Mouse (Mus musculus) hindbrain, embryonic 15.5 days (tissue): Measurements from ENCODE around the gene Dcp1b. TPM values are rescaled to one million over a fixed set of nuclear protein-coding genes. Genes with fewer than 3 reads are reported as not detected.

Experiments used
- ATAC-seq: fragments of 200-750 bp; cut with Nextera tagmentation; 2 replicates; pipeline ENCODE4 v1.8.0; 2017; ENCODE audit warnings: low read depth, moderate number of reproducible peaks, moderate TSS enrichment; ENCODE audit not compliant: low FRiP score
- H3K27ac ChIP-seq: fragments of 300-500 bp; sonication (generic); replicated peaks from 2 replicates; pipeline ENCODE4 v1.5.1; 2015; ENCODE audit warnings: mild to moderate bottlenecking, inconsistent platforms
- H3K27me3 ChIP-seq: fragments of 300-500 bp; sonication (generic); 2 replicates; pipeline ENCODE4 v1.6.1; 2015; ENCODE audit warnings: control low read depth, inconsistent platforms
- H3K36me3 ChIP-seq: fragments of 300-500 bp; sonication (generic); 2 replicates; pipeline ENCODE4 v1.6.1; 2015; ENCODE audit warnings: control low read depth, inconsistent platforms
- H3K4me1 ChIP-seq: fragments of 300-500 bp; sonication (generic); replicated peaks from 2 replicates; pipeline ENCODE4 v1.6.1; 2015; ENCODE audit warnings: control low read depth, inconsistent platforms
- H3K4me2 ChIP-seq: fragments of 300-500 bp; sonication (generic); 2 replicates; pipeline ENCODE4 v1.6.1; 2015; ENCODE audit warnings: moderate library complexity, mild to moderate bottlenecking, inconsistent platforms
- H3K4me3 ChIP-seq: fragments of 300-500 bp; sonication (generic); 2 replicates; pipeline ENCODE4 v1.5.1; 2015; ENCODE audit warnings: mild to moderate bottlenecking, inconsistent platforms
- H3K9ac ChIP-seq: fragments of 300-500 bp; sonication (generic); 2 replicates; pipeline ENCODE4 v1.6.1; 2015; ENCODE audit warnings: inconsistent platforms
- H3K9me3 ChIP-seq: fragments of 300-500 bp; sonication (generic); 2 replicates; pipeline ENCODE4 v1.6.1; 2016; ENCODE audit warnings: control low read depth, inconsistent platforms
- WGBS: fragments of 180-500 bp; shearing (Covaris S2); methylation state at CpG from one replicate; pipeline ENCODE4 v1.1.7; 2015; 5-methylcytosine and 5-hydroxymethylcytosine counted together
- polyA plus RNA-seq: library from polyadenylated mRNA; unstranded; fragments of >200 nt; fragmentation: Nextera tagmentation; extraction: Ambion mirVana; gene quantifications from 2 replicates; pipeline ENCODE4 v1.2.1, GENCODE M21; 2015

Dcp1b gene
- 10.6 and 13.2 TPM in 2 replicates for polyA plus RNA-seq

DNA sequence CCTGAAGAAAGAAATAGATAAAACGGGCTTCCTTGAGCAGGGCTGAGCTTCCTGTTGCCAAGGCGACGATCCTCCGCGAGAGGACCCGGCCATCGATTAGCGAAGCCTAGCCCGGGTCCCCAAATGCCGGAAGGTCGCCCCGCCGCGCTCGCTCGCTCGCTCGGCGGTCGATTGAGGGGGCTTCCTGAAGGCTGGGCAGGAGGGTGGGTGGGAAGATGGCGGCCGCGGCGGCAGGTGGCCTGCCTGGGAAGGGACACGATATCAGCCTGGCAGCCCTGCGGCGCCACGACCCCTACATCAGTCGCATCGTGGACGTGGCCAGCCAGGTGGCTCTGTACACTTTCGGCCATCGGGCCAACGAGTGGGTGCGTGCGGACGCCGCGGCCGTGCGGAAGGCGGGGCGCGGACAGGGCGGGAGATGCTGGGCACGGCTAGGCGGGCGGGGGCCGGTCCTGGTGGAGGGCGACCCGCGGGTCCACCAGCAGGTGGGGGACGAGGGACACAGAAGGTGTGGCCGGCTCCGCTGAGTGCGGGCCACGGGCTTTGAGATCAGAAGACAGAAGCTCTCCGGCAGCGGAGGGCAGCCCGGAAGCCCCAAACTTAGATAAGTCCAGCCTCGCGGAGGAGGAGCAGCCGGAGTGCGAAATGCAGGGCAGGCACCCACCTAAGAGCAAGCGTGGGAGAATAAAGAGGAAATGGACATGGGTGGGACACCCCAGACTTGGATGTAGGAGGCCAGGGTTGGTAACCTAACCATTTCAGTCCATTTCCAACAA is at the start of gene Dcp1b:
Dcp1b (plus strand) TSS at position 176 of the 776 bp plus-strand sequence.
- Histone ChIP-seq H3K36me3 (no peaks in the 10 kb centered on the region), H3K4me1 (peaks cover 25% of the 10 kb centered on the region), H3K9ac (peak within 1 kb of the TSS; percentile 73), H3K9me3 (no peaks in the 10 kb centered on the region), H3K4me2 (peak within 1 kb of the TSS; percentile 66), H3K27me3 (no peaks in the 10 kb centered on the region), H3K27ac (peak within 1 kb of the TSS; percentile 93), H3K4me3 (peak within 1 kb of the TSS; percentile 77)
- ATAC-seq, result peak; percentile 96
- WGBS, result under 1% methylated on average over 59 of the region's 65 CpGs

DNA sequence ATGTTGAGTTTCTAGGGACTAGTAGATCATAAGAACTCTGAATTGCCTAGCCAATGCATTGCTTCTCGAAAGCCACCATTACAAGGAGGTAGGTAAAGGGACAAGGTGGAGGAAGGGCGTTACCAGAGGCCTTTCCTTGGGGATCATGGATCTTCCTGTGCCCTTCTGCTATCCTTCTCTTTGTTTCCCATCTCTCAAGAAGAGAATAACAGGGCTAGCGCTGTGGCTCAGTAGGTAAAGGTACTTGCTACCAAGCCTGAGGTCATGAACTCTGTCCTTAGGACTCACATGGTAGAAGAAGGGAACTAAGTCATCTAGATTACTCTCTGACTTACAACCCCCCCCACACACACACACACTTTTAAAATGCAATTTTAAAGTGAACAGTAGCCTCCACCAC is 48.1 kb upstream of the Dcp1b start:
- WGBS, result 86% methylated on average over 3 of the region's 3 CpGs
- no peak overlapping the region for H3K4me3 ChIP-seq
- no peak overlapping the region for H3K9ac ChIP-seq
- no peaks in the 10 kb centered on the region for H3K9me3 ChIP-seq
- no peak overlapping the region for H3K27ac ChIP-seq
- H3K4me2 ChIP-seq, result no peak overlapping the region
- H3K4me1 ChIP-seq, result 0 out of 2 replicates have a peak, but pooled peaks cover under 1% of the 10 kb centered on the region
- no peak for ATAC-seq
- no peaks in the 10 kb centered on the region for H3K36me3 ChIP-seq
- H3K27me3 ChIP-seq, result no peaks in the 10 kb centered on the region

DNA sequence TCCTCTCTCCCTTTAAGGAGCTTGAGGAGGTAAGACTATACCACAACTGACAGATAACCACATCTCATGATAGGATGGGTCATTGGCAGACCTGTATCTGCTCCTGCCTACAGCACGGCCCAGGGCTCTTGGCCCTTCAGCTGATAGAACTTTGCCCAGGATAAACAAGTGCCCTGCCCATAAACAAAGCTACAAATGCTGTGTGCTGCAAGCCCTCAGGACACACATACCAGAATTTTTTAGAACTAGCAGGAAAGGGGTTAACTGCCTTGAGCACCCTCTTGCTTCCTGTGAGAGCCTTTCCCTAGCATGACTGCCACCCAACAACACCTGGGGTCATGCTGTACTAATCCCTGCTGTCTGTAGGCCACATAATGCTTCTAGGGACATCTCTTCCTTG is 47.0 kb upstream of the Dcp1b start:
- no peak overlapping the region for H3K27ac ChIP-seq
- ATAC-seq, result no peak
- WGBS, result 91% methylated on average over 1 of the region's 1 CpGs

DNA sequence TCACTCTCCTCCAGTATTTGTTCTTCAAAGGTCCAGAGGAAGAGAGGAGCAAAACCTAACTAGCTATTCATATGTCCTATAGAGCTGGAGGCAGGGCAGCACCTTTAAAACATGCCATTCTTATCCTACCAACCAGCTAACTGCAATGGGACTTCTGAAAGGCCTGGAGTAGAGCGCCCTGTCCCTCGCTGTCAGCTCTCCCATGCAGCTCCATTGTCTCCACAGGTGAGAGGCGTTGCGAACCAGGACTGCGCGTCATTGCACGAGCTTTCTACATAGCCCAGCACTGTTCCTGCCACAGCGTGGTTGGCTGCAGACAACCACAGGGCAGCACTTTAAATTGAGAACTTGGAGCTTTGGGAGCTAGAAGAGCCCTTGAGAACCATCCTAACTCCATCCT is 46.5 kb upstream of the Dcp1b start:
- Histone ChIP-seq H3K27me3 (no peaks in the 10 kb centered on the region), H3K27ac (no peak overlapping the region), H3K9me3 (no peaks in the 10 kb centered on the region), H3K4me2 (no peak overlapping the region), H3K4me1 (0 out of 2 replicates have a peak, but pooled peaks cover 3% of the 10 kb centered on the region), H3K4me3 (no peak overlapping the region), H3K36me3 (no peaks in the 10 kb centered on the region), H3K9ac (no peak overlapping the region)
- no peak for ATAC-seq
- WGBS, result 84% methylated on average over 8 of the region's 8 CpGs

More for the DNA sequence above, 47.0 kb upstream of the Dcp1b start:
- H3K36me3 ChIP-seq, result no peaks in the 10 kb centered on the region
- no peak overlapping the region for H3K4me3 ChIP-seq
- no peaks in the 10 kb centered on the region for H3K9me3 ChIP-seq
- 0 out of 2 replicates have a peak, but pooled peaks cover 3% of the 10 kb centered on the region for H3K4me1 ChIP-seq
- no peak overlapping the region for H3K4me2 ChIP-seq
- H3K27me3 ChIP-seq, result no peaks in the 10 kb centered on the region
- no peak overlapping the region for H3K9ac ChIP-seq

DNA sequence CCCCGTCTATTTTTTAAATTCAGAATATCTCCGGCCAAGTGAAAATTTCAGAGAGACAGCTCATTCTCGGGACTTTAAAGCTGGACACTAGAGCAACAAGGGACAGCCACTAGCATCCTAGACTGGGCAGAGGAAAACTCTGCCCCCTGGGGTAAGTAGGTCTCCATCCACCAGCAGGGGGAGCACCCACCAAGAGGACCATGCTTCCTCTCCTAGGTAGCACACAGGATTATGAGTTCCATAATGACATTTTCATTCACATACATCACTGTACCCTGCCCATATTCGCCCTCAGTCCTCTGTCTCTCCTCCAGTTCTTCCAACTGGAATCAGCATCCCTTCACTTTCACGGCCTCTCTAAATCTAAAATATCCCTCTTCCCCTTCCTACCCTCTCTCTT is 45.4 kb upstream of the Dcp1b start:
- Histone ChIP-seq H3K4me1 (0 out of 2 replicates have a peak, but pooled peaks cover 3% of the 10 kb centered on the region), H3K4me3 (no peak overlapping the region), H3K27ac (no peak overlapping the region), H3K9ac (no peak overlapping the region), H3K27me3 (no peaks in the 10 kb centered on the region), H3K9me3 (no peaks in the 10 kb centered on the region), H3K4me2 (no peak overlapping the region), H3K36me3 (no peaks in the 10 kb centered on the region)
- 76% methylated on average over 5 of the region's 5 CpGs for WGBS
- ATAC-seq, result no peak

DNA sequence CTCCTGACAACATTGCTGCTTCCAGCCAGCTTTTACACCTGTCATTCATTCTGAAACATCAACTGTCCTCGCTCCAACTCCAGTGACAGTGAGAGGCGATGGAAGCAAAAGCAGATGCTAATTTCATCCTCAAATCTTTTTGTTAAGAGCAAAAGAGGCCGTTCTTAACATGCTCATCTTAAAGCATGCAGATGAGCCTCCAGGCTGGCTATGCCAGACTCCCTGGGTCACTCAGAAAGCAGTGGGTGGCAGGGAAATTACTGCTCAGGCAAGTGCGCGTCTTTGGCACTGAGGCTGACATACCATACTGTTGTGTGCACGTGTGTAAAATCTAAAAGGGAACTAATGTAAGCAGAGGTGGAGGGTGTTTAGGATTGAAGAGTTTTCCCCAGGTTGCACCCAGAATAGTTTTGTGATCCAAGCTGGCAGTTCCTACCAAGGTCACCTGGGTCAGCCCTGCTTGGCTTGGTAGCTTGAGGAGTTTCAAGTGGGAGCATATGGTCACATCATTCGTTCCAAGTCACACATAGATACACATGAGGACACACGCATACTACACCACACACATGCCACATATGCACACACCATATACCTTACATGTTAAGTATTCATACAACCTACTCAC is 42.8 kb upstream of the Dcp1b start:
- WGBS, result 69% methylated on average over 8 of the region's 8 CpGs

DNA sequence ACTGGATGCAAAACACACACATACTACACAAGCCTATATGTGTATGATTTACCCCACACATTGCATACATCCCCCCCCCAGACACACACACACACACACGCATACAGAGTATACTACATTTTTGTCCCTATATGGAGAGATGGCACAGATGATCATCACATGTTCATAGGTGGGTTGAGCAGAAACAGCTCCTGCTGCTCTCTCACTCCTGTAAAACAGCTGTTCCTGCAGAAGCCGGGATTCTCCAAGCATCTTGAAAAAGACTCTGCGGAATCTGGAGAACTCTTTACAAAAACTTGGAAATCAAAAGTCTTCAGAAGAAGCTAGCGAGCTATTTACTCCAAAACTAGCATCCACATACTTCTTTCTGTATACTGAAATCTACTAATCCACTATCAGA is 42.2 kb upstream of the Dcp1b start:
- Histone ChIP-seq H3K4me1 (0 out of 2 replicates have a peak, but pooled peaks cover 3% of the 10 kb centered on the region), H3K9me3 (no peaks in the 10 kb centered on the region), H3K9ac (no peak overlapping the region), H3K27ac (no peak overlapping the region), H3K27me3 (no peaks in the 10 kb centered on the region), H3K36me3 (no peaks in the 10 kb centered on the region), H3K4me2 (no peak overlapping the region), H3K4me3 (no peak overlapping the region)
- ATAC-seq, result no peak
- WGBS, result 92% methylated on average over 4 of the region's 4 CpGs

More for the DNA sequence above, 42.8 kb upstream of the Dcp1b start:
- Histone ChIP-seq H3K27me3 (no peaks in the 10 kb centered on the region), H3K9me3 (no peaks in the 10 kb centered on the region), H3K9ac (no peak overlapping the region), H3K4me2 (no peak overlapping the region), H3K36me3 (no peaks in the 10 kb centered on the region), H3K27ac (no peak overlapping the region), H3K4me3 (no peak overlapping the region), H3K4me1 (0 out of 2 replicates have a peak, but pooled peaks cover 3% of the 10 kb centered on the region)
- no peak for ATAC-seq

DNA sequence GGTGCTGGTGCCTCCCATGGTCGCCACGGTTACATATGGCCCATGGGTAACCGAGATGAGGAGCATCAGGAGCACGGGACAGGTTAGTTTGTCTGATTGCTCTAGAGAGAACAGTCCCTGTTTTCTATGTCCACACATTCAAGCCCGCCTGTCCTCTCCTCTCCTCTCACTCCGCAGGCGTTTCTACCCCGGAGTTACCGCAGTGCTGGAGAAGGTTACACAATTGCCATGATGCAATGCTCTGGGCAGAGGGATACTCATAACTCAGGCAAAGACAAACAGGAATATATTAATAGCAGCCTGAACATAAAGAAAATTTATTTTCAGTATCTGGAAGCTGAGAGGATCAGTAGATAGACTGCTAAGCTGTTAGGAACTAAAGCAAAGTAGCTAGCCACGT is 37.3 kb upstream of the Dcp1b start:
- Histone ChIP-seq H3K9me3 (no peaks in the 10 kb centered on the region), H3K4me2 (no peak overlapping the region), H3K36me3 (no peaks in the 10 kb centered on the region), H3K27ac (no peak overlapping the region), H3K4me3 (no peak overlapping the region), H3K9ac (no peak overlapping the region), H3K27me3 (no peaks in the 10 kb centered on the region), H3K4me1 (no peaks in the 10 kb centered on the region)
- no peak for ATAC-seq
- 84% methylated on average over 10 of the region's 10 CpGs for WGBS

DNA sequence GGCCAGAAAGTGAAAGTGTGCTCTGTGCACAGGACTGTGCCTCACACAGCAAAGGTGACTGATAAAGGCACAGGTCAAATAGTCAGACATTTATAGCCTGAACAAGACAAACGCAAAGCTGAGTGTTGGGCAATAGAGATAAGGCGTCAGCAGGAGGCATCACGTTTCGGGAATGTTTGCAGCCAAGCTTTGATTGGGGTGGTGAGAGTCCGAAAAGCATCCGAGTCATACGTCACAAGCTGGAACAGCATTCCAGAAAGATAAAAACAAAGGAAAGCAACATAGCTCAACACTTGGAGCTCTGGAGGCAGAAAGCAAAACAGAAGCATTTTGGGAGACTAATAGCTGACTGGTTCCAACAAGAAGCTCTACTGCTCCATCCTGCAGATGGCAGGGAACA is 35.5 kb upstream of the Dcp1b start:
- no peaks in the 10 kb centered on the region for H3K4me1 ChIP-seq
- WGBS, result 86% methylated on average over 7 of the region's 7 CpGs
- no peak for ATAC-seq
- no peaks in the 10 kb centered on the region for H3K36me3 ChIP-seq
- no peaks in the 10 kb centered on the region for H3K9me3 ChIP-seq
- H3K4me3 ChIP-seq, result no peak overlapping the region
- H3K27ac ChIP-seq, result no peak overlapping the region
- no peak overlapping the region for H3K9ac ChIP-seq
- no peak overlapping the region for H3K4me2 ChIP-seq
- no peaks in the 10 kb centered on the region for H3K27me3 ChIP-seq

DNA sequence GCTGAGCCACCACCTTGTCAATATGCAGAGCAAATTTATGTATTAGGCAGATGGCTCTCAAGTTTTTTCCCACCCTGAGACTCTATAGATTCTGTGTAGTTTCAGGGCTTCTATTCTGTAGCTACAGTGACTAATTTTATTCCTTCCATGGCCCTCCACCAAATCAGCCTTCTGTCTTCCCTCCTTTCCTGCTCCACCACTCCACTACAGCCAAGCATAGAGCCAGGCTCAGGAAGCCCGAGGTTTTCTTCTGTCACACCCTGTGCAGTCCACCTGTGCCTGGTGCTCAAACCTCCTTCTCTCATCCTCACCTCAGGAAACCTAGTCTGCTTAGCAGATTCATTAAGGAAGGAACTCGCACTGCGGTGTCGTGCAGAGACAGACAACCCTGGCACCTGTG is 29.9 kb upstream of the Dcp1b start:
- H3K9ac ChIP-seq, result no peak overlapping the region
- no peaks in the 10 kb centered on the region for H3K36me3 ChIP-seq
- no peak overlapping the region for H3K4me2 ChIP-seq
- 64% methylated on average over 4 of the region's 4 CpGs for WGBS
- H3K4me1 ChIP-seq, result no peaks in the 10 kb centered on the region
- H3K9me3 ChIP-seq, result no peaks in the 10 kb centered on the region
- no peak overlapping the region for H3K4me3 ChIP-seq
- no peak overlapping the region for H3K27ac ChIP-seq
- H3K27me3 ChIP-seq, result no peaks in the 10 kb centered on the region
- no peak for ATAC-seq

DNA sequence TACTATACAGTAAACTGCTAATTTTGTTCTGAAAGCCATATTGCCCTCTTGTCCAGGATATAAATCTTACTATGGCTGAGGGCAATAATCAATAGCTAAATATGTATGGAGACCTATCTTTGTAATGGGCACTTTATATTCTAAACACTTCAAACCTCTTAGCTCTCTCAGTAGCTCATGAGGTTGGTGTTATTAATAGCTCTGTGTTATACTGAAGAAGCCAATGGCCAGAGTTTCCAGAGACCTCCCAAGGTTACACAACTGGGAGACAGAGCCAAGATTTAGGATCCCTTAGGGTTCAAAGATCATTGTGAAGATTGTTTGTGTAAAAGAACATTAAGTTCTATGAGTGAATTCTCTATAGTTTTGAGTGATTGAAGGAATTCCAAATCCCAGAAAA is 9.4 kb upstream of the Dcp1b start:
- Histone ChIP-seq H3K27me3 (no peaks in the 10 kb centered on the region), H3K9ac (no peak overlapping the region), H3K36me3 (no peaks in the 10 kb centered on the region), H3K27ac (no peak overlapping the region), H3K4me2 (no peak overlapping the region), H3K4me1 (no peaks in the 10 kb centered on the region), H3K4me3 (no peak overlapping the region), H3K9me3 (no peaks in the 10 kb centered on the region)
- ATAC-seq, result no peak

DNA sequence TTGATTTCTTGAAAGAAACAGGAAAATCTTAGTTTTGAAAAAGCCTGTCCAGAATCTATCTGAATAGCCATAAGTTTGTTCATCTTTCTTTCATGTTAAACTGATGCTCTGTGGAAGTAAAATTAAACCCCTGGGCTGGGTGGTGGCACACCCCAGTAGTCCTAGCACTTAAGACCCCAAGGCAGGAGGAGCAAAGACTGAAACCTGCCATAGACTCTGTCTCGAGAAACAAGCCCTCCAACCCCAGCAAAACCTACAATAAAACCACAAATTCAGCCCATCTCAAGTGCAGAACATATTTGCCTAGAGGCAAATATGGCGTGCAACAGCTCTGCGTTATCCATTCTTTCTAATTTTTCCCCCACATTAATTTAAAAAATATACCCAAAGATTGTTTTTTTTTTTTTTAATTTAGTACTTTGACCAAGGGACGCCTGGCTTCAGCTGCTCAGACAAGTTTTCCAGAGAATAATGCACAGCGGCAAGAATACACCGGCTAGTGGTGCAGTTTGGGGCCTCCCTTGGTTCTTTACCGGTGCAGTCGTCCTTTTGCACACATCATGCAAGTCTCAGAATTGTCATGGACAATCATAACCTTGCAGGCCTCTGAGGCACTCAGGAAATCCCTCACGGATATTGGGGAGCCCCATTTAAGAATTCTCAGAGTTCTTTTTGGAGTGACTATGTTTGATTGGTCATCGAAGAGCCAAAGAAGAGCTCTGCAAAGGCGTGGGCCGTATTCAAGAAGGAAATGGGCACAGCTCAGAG is 562 bp upstream of the Dcp1b start:
- Histone ChIP-seq H3K27me3 (no peaks in the 10 kb centered on the region), H3K4me2 (peak overlapping the region; percentile 57), H3K4me1 (peaks cover 25% of the 10 kb centered on the region), H3K9me3 (no peaks in the 10 kb centered on the region), H3K27ac (peak overlapping the region; percentile 93), H3K9ac (0 out of 2 replicates have a peak overlapping the region, but pooled peaks have one; percentile 8), H3K36me3 (no peaks in the 10 kb centered on the region), H3K4me3 (peak overlapping the region; percentile 77)
- no peak; the same call in 1 of the 2 replicates for ATAC-seq
- WGBS, result 53% methylated on average over 12 of the region's 12 CpGs
